Mouse (Mus musculus) lung, postnatal 0 days (tissue): ENCODE results near the gene Coq6.

Experiments used
- CTCF ChIP-seq: IDR thresholded peaks from 2 replicates; pipeline ENCODE4 v1.5.1; 2016; ENCODE audit warnings: antibody characterized with exemption, mild to moderate bottlenecking
- EP300 ChIP-seq: IDR thresholded peaks from 2 replicates; pipeline ENCODE4 v1.6.1; 2016; ENCODE audit warnings: antibody characterized with exemption, mild to moderate bottlenecking, control low read depth

DNA sequence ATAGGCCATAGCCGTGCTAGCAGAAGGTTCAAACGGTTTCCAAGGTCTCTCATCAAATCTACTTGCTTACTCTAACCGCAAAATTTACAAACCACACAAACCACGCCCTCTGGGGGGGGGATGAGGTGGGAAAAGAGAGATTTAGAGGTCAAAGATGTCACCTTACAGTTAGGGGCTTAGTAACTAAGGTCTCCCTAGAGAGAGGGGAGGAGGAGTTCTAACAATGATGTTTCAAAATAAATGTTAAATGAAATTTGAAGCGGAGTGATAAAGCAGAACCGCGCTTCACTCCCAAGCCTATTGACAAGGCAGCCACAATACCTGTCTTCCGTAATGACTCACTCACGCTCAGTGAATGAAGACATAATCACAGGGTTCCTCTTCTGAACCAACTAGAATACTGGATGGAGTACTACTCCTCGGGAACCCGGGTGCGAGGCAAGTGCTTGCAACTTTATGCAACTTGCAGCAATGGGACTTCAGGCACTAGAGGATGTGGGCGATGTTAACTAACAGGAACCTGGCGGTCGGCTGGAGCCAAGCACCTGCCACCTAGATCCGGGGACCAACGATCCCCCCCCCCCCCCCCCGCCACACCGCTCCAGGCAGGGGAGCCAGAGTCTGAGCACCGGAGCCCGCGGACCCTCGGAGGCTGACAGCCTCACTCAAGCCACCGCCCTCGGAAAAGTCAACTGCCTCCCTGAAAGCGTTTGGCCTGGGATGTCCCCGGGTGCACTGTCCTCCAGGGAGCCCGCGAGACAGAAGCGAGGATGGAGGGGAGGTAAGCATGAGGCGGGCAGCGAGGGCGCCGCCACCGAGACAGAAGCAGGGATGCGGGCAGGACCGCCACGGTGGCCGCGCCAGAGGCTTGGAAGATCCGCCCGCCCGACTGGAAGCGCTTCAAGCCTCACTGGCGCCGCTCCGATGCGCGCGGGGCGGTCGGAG, 46.7 kb downstream of the Coq6 start:
- no peak; the same call in 1 of the 2 replicates for TF ChIP-seq CTCF
- no peak for TF ChIP-seq EP300
